Mouse (Mus musculus): ENCODE results near the gene Epb41l2.

The Epb41l2 gene

DNA sequence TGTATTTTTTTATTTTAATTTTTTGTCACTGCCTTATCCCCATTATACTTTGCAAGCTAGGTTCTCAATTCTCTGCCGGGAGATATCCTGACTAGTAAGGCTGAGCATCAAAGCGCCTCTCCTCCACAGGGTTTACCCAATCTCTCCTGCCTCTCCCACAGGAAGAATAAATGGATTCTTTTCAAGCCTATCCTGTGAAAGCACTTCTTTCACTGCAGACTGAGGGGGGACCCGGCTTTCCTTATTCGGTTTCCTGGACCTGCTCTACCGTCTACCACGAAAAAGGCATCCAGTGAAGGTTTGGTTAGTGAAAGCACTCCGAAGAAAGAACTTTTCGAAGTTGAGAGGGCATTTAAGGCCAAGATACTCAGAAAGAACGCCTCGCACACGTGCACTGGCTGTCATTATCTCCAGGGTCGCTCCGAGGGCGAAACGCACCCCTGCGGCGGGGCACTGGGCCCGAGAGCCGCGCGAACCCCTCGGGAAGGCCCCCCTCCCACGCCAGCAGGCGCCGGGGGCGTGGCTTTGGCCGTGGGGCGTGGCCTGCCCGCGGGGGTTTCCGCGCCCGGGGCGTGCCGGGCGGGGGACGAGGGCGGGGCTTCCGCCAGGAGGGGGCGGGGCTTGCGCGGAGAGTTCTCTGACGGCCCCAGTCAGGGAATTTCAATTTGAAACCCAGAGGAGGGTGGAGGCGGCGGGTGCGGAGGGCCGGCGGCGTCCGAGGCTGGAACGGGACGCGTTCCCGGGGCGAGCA is at the start of gene Epb41l2:
Epb41l2 (plus strand) TSS at position 591 of the 751 bp plus-strand sequence.
- DNase-seq (ENCODE audit: low spot score) = peak; percentile 89

DNA sequence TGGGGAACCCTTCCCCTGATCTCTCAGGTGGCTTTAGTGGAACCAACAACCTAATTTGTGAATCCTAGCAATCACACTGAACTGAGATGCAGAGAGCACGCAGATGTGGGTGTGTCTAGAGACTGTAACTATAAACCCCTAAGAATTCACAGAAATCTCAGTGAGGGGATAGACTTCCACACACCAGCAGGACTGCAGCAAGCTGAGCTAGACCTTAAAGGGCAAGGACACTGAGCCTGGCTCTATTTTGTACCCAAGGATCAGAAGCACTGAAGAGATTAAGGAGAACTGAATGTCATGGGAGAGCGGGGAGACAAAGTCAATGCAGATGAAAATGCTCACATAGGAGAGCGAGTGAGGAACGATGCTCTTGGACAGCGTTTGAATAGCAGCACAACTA is 49.6 kb upstream of the Epb41l2 start:
- DNase-seq (ENCODE audit: low spot score) = no peak

DNA sequence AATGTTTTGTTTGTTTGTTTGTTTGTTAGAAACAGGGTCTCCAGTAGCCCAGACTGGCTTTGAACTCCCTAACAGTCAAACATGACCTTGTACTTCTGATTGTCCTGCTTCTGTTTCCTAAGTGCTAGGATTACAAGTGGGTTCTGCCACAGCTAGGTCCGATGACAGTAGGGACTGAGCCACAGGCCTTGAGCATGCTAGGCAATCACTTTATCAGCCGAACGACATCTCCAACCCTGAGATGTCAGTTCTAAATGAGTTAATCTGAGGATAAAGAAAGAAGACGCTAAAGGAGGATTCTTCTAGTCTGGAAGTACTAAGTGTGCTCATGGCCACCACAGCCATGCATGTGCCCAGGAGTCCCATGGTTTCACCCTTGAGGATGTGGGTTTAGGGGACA is 48.9 kb upstream of the Epb41l2 start:
- no peak for DNase-seq (ENCODE audit: low spot score)

DNA sequence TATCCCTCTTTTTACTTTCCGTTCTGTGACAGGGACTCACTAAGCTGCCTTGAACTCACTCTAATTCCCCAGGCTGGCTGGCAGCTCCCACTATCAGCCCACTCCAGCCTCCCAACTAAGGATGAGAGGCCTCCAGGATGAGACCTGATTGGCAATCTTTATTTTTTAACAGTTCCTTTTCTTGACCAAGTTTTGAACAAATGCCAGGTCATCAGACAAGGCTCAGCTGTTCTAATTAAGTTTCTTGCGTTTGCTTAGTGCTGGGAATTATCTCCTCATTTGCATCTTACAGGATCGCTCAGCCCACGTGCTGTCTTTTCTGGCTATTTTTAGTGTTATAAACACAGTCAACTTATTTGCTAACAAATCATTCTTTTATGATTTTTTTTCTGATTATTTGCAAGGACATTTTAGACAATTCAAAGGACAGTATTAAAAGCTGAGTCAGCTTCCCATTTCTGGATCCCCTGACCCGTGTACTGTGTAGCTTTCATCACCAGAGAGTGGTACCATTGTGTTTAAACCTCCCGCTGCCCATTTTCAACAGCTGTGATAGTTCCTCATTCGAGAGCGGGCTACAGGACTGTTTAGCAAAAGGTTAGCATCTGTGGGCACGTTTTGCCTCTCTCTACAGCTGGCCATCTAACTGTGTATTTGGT is 47.9 kb upstream of the Epb41l2 start:
- DNase-seq (ENCODE audit: low spot score) = no peak

DNA sequence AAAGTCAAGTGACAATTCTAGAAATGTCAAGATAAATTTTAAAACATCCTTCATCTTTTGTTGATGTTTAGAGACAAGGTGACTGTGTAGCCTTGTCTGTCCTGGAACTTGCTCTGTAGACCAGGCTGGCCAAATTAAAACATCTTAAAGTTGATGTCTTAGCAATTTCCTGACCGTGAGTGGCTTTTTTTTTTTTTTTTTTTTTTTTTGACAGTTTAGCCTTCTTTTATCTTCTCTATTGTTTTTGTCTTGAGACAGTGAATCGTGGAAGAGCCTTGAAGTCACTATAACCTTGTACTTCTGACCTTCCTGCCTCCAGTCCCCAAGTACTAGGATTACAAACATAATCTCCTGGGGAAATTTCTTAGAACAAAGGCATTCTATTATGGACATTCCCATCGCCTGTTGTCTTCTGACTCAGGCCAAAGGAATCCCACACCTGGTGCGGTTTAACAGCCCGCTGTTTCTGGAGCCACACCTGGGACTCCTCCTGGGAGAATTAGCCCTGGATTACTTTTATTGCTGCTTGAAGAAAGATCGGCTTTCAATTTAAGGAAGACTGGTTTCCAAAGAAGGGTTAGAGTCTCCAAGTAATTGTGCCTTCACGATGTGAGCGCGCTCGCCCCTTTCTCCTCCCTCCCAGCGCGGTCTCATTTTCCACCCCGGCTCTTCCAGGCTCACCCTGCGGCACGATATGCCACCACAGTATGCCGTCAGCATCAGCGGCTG is 45.6 kb upstream of the Epb41l2 start:
- DNase-seq (ENCODE audit: low spot score) = no peak

DNA sequence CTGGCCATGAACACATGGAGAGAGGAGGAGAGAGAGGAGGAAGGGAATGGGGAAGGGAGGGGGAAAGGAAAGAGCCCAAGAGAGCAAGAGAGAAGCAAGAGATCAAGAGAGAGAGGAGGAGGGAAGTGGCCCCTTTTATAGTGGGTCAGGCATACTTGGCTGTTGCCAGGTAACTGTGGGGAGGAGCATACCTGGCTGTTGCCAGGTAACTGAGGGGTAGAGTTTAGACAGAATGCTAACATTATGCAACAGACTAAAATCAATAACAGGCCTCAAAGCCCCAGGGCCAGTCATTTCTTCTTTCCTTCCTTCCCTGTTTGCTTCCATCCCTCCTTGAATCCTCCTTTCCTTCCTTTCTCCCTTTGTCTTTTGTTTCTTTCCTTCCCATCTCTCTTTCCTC is 41.9 kb upstream of the Epb41l2 start:
- no peak for DNase-seq (ENCODE audit: low spot score)

DNA sequence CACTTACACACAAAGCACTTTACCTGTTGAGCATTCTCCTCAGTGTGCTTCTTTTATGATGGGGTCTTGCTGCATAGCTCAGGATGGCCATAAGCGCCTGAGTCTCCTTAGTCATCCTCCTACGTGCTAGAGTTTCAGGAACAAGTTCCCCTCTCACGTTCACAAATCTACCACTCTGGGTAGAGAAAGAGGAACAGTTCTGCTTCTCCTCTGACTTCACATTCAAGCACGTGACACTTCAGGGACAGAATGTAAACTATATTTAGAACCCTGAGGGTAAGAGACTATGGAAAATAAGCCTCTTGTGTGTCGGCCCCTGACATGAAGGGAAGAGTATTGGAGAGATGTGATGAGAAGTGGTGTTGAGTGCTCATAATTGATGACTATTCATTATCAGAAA is 41.2 kb upstream of the Epb41l2 start:
- DNase-seq (ENCODE audit: low spot score) = no peak

DNA sequence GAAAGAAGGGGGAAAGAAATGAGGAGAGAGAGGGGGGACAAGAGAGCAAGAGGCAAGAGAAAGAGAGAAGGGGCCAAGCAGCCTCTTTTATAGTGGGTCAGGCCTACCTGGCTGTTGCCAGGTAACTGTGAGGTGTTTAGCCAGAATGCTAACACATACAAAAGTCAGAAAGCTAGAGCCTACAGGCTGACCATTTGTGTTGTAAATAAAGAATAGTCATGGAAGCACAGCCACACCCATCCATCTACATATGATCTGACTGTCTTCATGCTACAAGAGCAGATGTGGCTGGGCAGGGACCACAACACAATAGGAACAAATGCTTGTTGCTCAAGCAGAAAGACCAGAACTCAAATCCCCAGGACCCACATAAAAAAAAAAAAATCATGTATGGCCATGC is 40.1 kb upstream of the Epb41l2 start:
- no peak for DNase-seq (ENCODE audit: low spot score)

DNA sequence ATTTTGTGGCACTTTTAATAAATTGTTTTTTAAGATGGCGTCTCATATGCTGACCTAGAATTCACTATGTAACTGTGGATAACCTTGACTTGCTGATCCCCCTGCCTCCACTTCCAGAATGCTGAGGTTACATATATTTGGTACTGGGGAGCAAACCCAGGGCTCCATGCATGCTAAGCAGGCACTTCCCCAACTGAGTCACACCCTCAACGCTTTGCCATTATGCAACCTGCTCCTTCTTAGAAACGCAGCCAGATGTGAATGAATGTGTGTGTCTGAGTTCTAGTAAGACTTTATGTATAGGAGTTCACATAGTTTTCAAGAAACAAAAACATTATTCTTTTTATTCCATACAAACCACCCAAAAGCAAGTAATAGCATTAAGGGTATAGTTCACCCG is 38.4 kb upstream of the Epb41l2 start:
- DNase-seq (ENCODE audit: low spot score) = no peak

DNA sequence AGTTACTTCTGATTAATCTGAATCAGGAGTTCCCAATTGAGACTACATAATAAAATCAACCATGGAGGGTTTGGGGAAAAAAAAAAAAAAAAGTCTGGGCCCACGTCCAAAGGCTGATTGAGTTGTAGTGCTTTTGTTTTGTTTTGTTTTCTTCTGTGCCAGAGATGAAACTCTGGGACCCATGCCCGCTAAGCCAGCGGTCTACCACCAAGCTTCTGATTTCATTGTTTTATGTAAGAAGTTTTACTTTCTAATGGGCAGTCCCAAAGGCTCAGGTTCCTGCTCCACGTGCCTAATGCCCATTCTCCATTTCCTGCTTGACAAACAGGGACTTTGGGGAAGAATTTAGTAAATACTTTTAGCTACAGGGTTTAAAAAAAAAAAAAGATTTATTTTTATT is 33.9 kb upstream of the Epb41l2 start:
- DNase-seq (ENCODE audit: low spot score) = peak; percentile 48

DNA sequence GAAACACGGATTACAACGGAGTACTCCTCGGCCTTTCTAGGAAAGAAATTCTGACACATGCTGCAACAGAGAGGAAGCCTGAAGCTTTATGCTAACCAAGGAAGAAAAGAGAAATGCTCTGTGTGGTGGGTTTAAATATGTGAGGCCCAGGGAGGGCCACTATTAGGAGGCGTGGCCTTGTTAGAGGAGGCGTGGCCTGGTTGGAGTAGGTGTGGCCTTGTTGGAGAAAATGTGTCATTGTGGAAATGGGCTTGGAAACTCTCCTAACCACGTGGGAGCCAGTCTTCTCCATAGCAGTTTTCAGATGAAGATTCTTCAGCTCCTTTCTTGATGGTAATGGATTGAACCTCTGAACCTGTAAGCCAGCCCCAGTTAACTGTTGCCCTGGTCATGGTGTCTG is 32.1 kb upstream of the Epb41l2 start:
- no peak for DNase-seq (ENCODE audit: low spot score)

DNA sequence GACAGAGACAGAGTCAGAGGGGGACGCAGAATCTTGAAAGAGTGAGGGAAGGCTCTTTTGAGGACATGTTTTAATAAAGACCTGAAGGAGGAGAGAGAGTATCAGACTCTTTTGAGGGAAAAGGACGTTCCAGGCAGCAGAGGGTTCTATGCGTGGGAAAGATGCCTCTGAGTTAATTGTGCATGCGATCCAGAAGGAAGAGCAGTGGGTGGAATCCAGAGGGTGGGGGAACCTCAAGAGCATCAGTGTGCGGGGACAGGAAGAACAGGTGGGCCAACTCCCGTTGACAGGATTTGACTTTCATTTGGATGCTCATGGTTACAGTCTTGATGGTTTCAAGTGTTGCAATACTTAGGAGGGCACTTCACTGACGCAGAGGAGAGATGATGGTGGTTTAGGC is 29.5 kb upstream of the Epb41l2 start:
- DNase-seq (ENCODE audit: low spot score) = no peak

DNA sequence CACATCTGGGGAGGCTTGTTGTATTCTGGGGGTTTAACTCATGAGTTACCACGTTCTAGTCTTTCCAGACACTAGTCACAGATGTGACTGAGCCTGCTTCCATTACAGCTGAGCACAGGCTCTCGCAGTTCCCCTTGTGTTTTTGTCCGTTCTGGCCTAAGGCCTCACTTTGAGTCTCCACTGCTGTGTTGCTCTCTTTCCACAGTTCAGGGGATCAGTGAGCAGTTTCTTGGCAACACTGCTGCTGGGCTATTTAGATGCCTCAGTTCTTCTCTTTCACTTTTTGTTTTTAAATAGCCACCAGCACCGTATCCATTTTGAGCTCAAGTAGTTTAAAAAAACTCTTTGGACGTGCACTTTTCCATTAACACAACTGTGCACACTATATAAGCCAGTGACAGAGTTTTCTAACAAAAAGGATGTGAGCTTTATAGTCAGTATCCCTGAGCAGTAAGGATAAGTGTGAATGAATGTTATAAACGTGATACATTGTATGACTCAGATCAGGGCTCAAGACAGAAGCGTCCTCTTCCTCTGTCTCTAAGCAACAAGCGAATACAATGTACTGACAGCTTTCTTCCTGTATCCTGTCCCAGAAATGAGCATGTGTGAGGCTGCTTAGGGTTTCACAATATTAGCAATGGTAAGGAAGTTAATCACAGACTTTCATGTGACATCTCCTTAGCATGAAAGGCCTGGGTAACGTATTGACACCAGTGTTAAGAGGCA is 28.1 kb upstream of the Epb41l2 start:
- no peak for DNase-seq (ENCODE audit: low spot score)

DNA sequence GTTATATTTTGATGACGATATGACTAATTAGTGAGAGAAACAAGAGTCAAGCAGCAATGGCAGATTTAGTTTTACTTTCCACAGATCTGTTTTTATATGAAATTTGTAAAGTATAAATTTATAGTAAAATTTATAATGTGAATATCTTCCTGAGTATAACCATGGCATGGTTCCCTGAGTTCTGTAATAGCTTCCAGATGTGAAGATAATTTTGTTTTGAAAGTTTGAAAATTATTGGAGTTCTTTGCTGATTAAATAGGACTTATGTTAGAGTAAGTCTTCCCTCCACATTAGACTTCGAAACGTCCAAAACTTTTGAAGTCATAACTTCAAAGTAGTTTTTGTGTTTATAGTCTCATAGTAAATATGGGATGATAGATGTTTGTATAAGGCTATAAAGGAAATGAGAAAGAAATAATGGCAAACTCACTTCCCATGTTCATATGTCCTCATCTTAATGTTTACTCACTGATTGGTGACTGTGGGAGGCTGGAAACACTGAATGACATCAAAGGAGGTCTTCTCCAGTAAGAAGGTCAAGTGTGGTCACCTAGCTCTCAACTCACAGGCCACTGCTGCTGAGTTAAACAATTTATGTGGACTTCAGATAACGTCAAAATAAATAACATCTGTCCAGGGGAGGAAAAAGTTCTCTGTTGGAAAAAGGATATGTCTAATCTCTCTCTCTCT is 26.1 kb upstream of the Epb41l2 start:
- DNase-seq (ENCODE audit: low spot score) = no peak

DNA sequence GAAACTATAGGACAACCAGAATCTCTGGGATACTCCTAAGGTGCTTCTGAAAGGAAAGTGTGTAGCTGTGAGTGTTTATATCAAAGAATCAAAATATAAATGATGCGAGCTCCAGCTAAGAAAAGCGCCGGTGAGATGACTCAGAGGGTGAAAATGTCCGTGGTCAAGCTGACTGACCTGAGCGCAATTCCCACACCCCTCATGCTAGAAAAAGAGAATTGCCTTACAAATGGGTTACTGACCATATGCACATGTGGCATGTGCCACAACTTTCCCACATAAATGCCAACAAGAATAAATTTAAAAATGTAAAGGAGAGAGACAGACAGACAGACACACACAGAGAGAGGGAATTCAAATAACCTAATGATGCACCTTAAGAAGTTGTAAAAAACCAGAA is 18.9 kb upstream of the Epb41l2 start:
- DNase-seq (ENCODE audit: low spot score) = no peak

DNA sequence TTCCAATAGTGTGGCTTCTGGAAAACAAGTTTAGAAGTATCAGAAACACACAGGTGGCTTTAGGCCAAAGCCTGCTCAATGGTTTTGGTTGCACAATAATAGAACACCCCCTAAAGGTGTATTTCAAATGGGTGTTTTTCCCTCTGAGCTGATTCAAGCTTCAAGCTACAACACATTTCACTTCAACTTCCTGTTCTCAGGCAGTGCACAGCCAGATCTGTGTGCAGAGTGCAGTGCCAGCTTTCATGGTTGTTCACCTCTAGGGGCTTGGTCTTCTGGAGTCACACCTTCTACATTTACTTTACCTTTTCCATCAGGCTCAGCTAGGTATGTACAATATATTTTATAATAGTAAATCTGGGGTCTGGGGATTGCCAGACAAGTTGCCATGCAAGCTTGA is 16.8 kb upstream of the Epb41l2 start:
- no peak for DNase-seq (ENCODE audit: low spot score)

DNA sequence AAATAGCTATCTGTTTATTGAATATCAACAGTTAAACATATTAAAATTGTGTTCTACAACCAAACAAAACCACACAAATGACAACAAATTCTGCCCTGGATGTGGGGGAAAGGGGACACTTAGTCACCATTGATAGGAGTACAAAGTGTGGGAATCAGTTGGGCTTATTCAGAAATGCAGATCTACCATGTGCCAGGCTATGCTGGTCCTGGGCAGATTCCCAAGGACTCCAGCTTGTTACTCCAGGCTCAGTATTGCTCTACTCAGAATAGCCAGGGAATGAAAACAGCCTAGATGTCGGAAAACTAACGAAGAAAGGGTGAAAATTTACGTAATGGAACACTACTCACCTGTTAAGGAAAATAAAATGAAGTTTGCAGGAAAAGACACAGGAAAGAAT is 5.7 kb upstream of the Epb41l2 start:
- no peak for DNase-seq (ENCODE audit: low spot score)

DNA sequence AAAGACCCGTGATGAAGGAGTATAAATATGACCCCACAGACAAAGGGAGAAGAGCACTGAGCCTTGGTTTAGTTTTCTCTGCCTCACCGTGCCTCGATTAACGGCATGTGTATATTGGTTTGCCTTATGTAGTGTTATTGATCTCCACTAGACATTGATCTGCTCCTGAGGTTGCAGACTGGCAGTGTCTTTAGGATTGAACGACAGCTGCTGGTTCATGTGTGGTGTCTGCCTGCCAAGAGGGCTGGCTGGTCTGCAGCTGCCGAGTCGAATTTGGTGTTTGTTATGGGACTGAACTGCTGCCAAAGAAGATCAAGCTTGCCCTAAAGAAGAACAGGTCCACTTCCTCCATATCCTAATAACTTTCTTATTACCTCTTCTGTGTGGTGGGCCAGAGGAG is 5.2 kb upstream of the Epb41l2 start:
- DNase-seq (ENCODE audit: low spot score) = no peak

DNA sequence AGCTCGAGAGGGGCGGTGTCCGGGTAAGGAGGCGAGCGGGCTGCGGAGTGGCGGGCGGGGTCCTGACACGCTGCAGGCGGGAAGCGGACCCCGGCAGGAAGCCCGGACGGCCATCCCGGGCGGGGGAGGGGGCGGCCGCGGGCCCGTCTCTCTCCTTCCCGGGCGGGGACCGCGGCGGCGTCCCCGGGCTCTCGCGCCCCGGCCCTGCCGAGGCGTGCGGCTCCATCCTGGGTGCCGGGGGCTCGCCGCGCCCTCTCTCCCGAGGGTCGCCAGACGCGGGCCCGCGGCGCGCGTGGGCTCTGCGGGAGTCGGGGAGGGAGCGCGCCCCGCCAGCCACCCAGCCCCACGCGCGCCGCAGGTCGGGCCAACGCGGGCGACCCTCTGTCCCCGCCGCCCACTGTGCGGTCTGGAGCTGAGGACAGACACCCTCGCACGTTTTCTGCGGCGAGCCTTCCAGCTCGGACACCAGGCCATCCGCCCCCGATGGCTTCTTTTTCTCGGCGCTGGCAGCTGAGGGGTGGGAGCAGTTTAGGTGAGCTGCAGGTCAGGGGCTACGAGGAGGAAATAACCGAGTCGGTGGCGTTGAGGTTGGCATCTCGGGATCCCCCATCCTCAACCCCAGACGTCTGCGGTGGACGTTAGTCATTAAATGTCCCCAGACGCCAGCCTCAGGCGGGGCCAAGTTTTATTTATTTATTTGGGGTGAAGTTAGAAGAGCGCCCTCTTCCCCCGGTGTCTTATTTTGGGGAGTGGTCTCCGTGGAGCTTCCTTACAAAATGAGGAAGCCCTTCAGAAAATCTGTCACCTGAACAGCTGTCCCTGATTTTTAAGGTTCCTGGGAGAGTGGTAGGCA is 587 bp downstream of the Epb41l2 start:
- no peak for DNase-seq (ENCODE audit: low spot score)

DNA sequence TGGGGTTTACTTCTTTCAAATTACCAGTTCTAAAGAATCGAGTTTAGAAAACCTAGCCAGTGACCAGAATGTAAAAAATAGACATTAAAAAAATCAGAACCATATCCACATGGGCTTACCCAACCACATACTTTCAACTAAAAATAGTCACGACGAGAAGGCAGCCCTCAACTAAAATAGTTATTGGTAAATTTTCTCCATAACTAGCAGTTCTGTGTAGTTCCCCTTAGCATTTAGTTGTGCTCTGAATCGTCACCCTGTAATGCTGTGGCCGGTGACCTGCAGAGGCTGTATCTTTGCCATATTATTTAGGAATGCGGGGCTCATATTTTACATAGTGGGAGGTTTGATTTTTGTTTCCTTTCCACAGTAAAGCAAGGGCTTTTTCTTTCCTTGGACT is 2.6 kb downstream of the Epb41l2 start:
- no peak for DNase-seq (ENCODE audit: low spot score)

DNA sequence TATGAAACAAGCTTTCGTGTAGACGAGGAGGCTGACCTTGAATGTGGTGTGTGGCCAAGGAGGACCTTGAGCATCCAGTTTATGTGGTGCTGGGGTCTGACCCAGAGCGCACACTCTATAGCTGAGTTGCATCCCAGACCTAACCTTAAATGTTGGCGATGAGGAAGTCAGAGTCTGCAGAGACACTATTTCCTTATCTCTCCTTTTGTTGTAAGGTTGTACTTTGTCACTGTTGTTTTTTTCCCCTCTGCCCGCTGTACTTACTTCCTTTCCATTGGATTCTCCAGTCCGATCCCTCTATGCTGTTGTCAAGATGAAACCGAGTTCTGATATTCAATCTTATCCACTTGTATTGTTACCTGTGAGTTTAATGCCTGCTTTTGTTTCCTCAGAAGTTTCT is 5.6 kb downstream of the Epb41l2 start:
- DNase-seq (ENCODE audit: low spot score) = no peak

All from ovary, adult 18-20 months (tissue).